Mouse (Mus musculus) right cerebral cortex, postnatal 10 days (tissue): Measurements from ENCODE around the gene Cd8b1.

ENCODE experiments used
- DNase-seq, 2 experiments: peaks; one replicate each; pipeline ENCODE4 v3.0.0; 2021; ENCODE audit warnings: low spot score in 2 of 2

The Cd8b1 gene

DNA sequence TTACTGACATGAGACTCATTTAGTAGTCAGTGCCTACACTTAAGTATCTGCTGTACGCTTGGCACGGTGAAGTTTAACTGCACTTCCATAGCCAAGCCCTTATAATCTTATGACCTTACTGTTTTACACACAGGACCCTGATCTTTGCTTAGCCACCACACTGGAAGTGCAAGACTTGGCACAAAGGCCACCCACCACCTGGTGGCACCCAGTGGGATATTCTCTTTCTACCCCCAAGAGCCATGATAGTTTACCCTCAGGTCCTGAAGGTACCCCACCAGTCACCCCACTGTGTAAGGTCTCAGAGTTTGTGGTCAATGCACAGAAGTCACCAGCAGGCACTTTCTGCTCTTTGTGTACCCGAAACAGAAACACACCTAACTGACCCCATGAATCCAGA is 28.6 kb downstream of the Cd8b1 start:
- DNase-seq: no peak

DNA sequence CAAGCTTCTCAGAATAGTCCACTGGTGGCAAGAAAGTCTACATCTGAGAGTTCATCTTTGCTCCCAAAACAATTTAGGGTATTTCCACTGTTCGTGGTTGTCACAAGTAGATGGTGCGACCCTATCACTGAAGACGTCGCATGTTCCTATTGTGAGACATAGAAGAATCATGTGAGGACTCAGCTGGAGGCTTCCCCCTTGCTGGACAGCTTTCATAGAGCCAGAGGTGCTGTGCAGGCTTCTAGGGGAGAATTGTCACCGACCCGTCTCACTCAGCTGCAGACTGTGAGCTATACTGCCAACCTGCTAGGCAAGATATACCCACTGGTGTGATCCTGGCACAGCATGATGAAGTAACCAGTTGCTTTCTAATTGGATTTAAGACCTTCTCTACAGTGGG is 29.6 kb downstream of the Cd8b1 start:
- no peak for DNase-seq

GRCm38 (mm10) chr6:71352866-71353427 is 30.4 kb downstream of the Cd8b1 start:
- DNase-seq: no peak

DNA sequence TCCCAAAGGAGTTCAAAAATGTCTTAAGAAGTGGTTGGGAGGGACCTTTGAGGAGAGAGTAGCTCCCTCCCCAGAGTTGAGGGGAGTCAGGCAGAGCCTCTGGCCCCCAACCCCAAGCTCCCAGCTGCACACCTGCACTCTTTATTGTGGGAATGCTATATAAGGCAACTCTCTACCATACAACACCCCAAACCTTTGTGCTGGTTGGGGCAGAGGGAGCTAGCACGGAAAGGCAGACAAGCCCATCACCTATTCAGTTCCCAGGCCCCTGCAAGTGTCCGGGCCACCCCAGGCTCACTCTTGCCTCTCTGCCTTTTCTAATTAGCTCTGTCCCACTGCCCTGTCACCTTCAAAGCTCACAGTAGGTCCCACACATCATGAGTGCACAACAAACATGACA is 31.1 kb downstream of the Cd8b1 start:
- no peak for DNase-seq

- DNase-seq: no peak
Measured at GRCm38 (mm10) chr6:71357493-71357892, 34.9 kb downstream of the Cd8b1 start.

DNA sequence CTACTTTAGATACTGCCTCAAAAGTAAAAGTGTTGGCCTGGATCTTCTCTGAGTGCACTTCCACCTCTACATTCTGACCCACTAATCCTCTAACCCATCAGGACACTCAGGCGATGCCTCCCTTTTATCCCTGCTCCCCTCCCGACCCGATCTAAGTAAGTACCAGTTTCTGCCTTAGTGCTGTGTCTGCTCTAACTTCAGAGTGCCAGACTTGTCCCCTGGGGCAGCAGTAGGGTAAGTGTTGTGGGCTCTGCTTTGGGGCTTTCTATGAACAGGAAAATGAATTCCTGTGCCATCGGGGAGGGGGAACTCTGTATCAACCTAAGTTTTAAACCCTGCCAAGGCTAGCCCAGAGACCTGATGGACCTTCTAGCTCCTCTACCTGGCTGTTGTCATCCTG is 37.6 kb downstream of the Cd8b1 start:
- no peak for DNase-seq

DNA sequence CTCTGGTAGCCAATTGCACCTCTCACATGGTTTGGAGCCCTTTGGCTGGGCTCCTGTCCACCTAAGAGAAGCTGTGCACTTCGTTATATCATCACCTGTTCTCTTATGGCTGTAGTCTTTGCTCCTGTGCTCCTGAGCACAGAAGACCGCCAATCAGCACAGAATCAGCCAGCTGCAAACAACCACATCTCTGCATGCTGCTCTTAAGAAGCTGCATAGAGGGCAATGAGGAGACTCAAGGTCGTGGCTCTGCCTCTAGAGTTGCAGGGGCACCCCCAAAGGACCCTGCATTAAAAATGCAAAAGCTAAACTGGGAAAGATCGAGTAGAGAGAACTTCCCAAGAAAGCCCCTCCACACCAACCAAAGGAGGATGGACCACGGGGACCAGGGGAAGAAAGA is 38.2 kb downstream of the Cd8b1 start:
- no peak for DNase-seq

GRCm38 (mm10) chr6:71361156-71361670 is 38.6 kb downstream of the Cd8b1 start:
- no peak for DNase-seq

DNA sequence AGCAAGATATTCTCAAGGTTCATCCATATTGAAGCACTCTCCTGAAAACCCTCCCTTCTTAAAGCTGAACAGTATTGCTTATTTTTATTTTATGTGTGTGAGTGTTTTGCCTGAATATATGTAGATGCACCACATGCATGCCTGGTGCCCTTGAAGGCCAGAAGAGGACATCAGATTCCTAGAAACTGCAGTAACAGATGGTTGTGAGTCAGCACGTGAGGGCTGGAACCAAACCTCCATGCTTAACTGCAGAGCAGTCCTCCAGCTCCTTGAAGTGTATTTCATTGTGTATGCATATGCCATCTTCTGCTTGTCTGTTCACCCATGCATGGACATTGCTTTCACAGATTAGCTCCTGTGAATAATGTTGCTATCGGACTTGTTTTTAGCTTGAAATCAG is 41.4 kb downstream of the Cd8b1 start:
- no peak for DNase-seq

DNA sequence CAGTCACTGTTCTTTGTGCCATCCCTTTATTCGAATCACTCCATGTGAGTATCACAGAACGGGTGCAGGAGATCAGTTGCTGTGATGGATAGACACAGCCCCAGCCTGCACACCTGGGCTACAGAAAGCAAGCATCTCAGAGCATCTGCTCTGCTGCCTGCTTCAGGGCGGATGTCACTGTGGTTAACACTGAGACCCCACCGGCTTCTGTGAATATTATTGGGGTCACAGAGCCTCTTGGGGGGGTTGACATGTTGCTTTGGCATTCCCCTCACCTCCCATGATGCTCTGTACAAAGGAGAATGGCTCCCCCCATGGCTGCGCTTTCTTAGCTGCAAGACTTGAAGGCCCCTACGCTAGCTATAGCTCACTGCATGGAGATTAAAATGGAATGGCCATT is 46.8 kb downstream of the Cd8b1 start:
- no peak for DNase-seq

GRCm38 (mm10) chr6:71371085-71371605 is 48.6 kb downstream of the Cd8b1 start:
- DNase-seq: no peak

GRCm38 (mm10) chr6:71372041-71372720 is 49.6 kb downstream of the Cd8b1 start:
- DNase-seq: no peak

- DNase-seq: no peak
Measured at GRCm38 (mm10) chr6:71373249-71373775, 50.7 kb downstream of the Cd8b1 start, which contains the start of gene Cd8a. Cd8a (plus strand) TSS chr6:71373427.

- DNase-seq: no peak
Measured at GRCm38 (mm10) chr6:71374311-71374829, 51.8 kb downstream of the Cd8b1 start.

GRCm38 (mm10) chr6:71374921-71375320 is 52.3 kb downstream of the Cd8b1 start:
- DNase-seq: no peak

- no peak for DNase-seq
Measured at GRCm38 (mm10) chr6:71376711-71377110, 54.1 kb downstream of the Cd8b1 start.

GRCm38 (mm10) chr6:71381654-71382053 is 59.1 kb downstream of the Cd8b1 start:
- DNase-seq: no peak
